Mouse (Mus musculus) megakaryocyte, adult 5-6 weeks (primary cell): Measurements from ENCODE around the gene Atp13a2. TPM values are rescaled to one million over a fixed set of nuclear protein-coding genes. Genes with fewer than 3 reads are reported as not detected.

Experiments used
- ATAC-seq: 2 replicates; pipeline ENCODE4 v1.8.0; 2016; ENCODE audit warnings: mild to moderate bottlenecking, inconsistent platforms; ENCODE audit not compliant: poor library complexity, severe bottlenecking
- total RNA-seq, 2 experiments: library from RNA; stranded (forward) in 1 of 2; stranded (reverse) in 1 of 2; fragments of 153-499, 151-499 nt in 1 of 2; fragments of 221-1000, 200-1000 nt in 1 of 2; gene quantifications; 2 replicates each; pipeline versions ENCODE4 v1.2.3 to v1.2.4; 2015 to 2017

The Atp13a2 gene
- total RNA-seq, 2 experiments from 2014 or later: 25.1 to 43.5 TPM

DNA sequence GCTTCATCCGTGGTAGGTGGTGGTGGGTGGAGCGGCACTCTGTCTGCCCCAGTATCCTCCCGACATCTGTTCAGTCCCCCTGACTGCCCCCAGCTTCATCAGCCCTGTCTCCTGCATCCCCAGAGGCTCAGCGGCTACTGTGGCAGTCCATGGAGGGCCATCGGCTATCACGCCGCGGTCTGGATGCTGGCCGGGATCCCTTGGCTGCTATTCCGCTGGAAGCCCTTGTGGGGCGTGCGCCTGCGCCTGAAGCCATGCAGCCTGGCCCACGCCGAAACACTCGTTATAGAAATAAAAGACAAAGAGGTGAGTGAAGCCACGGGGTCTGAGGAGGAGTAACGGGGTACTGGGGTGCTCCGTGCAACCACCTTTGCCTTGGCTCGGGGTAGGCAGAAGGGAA, 5.5 kb downstream of the Atp13a2 start:
- ATAC-seq: no peak

DNA sequence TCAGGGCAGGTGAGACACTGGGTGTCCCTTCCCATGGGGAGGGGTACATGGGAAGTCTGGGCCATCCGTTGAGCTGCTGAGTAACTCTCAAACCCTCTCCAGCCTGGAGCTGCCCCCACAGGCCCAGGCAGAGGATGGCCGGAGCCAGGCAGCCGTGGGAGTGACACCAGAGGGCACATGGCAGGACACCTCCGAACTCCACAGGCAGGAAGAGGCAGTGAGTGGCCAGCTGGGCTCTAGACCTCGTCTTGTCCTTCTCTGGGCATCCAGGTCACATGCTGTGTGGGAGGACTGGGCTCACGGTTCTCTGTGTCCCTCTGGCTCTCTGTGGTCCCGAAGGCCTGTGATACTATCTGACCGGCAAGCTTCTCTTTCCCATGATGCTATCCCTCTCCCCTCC, 7.2 kb downstream of the Atp13a2 start:
- ATAC-seq: no peak

DNA sequence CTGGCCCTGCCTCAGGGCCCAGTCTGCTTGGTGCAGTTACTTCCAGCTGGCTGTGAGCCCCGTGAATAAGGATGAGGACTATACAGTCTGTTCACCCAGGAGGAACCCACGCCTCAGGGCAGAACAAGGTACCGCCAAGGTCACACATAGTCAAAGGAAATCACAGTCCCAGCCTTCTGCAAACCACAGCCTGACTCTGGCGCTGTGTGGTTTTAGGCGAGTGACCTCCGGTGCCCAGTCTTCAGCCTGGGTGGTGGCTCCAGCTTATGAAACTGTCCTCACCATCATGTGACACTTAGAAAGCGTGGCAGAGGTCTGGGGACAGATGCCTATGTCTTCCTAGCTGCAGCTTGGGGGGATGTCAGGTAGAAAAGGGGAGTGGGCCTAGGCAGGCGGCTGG, 9.1 kb downstream of the Atp13a2 start:
- ATAC-seq: peak; percentile 45

GRCm38 (mm10) chr4:140996812-140997211, 10.1 kb downstream of the Atp13a2 start:
- ATAC-seq: no peak

GRCm38 (mm10) chr4:141005983-141006382, 19.3 kb downstream of the Atp13a2 start:
- no peak for ATAC-seq

GRCm38 (mm10) chr4:141008028-141008427, 21.4 kb downstream of the Atp13a2 start:
- ATAC-seq: peak; percentile 43

GRCm38 (mm10) chr4:141010118-141010517, 23.4 kb downstream of the Atp13a2 start, which contains the start of gene Mfap2:
Gene Mfap2, plus strand, starts transcription at chr4:141010418.
- ATAC-seq: no peak

DNA sequence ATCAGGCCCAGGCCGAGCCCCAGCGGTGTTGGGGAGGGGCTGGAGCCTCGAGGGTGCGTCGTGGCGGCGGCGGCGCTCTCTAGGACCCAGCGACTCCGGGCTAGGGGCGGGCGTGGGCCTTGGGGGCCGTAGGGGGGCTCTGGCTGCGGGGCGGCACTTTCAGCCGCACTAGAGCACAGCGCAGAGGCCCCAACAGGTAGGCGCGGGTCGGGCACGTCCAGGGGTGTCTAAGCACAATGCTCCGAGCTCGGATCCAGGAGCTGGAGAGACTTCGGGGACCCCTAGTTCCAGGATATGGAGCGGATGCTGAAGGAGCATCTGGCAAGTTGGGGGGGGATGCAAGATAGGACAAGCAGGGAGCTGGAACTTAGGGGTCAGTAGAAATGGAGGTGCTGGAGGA, 23.9 kb downstream of the Atp13a2 start:
- ATAC-seq: no peak

DNA sequence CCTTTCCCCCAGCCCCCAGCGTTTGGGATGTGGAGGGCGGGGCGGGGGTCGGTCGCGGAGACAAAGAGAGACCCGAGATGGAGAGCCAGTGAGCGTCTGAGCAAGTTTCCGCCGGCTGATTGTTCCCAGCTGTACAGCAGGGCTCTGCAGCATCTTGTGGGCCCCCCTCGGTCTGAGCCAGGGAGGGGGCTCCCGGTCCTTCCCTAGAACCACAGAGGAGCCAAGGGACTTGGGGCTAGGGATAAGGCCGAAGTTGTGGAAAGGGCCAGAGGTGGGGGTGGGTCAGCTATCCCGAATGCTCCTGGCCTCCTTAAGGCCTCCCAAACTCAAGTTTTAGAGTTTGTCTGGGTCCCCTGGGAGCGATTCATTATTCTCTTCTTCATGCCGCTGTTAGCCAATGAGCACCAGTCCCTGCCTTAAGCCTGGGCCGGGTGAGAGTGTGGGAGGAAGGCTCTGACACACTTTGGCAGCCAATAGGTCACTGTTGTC, 24.3 kb downstream of the Atp13a2 start:
- ATAC-seq: no peak

- ATAC-seq: no peak
Observed at GRCm38 (mm10) chr4:141011556-141012328, 25.1 kb downstream of the Atp13a2 start.

GRCm38 (mm10) chr4:141012558-141012957, 25.9 kb downstream of the Atp13a2 start:
- ATAC-seq: no peak

GRCm38 (mm10) chr4:141014114-141014513, 27.4 kb downstream of the Atp13a2 start:
- no peak for ATAC-seq

GRCm38 (mm10) chr4:141014856-141015255, 28.2 kb downstream of the Atp13a2 start:
- no peak for ATAC-seq

- no peak for ATAC-seq
Observed at GRCm38 (mm10) chr4:141015356-141015755, 28.7 kb downstream of the Atp13a2 start.

DNA sequence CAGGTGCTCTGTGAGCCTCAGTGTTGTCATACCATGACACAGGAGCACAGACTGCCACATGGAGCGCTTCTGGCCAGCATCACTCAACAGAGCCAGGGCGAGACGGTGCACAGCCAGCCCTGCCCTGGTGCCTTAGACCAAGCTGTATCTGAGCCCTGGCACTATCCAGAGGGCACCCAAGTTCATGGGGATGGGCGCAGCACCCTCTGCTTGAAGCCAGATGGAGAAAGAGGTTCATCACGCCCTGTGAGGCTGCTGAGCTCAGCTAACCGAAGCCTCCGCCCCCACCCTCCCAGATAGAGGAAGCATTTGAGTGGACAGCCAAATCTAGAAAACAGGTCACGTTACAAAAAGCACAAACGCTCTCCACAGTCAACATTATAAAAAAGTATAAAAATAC, 29.6 kb downstream of the Atp13a2 start:
- ATAC-seq: no peak

GRCm38 (mm10) chr4:141017657-141018436, 31.2 kb downstream of the Atp13a2 start:
- ATAC-seq: no peak

GRCm38 (mm10) chr4:141020220-141020619, 33.5 kb downstream of the Atp13a2 start:
- ATAC-seq: no peak

DNA sequence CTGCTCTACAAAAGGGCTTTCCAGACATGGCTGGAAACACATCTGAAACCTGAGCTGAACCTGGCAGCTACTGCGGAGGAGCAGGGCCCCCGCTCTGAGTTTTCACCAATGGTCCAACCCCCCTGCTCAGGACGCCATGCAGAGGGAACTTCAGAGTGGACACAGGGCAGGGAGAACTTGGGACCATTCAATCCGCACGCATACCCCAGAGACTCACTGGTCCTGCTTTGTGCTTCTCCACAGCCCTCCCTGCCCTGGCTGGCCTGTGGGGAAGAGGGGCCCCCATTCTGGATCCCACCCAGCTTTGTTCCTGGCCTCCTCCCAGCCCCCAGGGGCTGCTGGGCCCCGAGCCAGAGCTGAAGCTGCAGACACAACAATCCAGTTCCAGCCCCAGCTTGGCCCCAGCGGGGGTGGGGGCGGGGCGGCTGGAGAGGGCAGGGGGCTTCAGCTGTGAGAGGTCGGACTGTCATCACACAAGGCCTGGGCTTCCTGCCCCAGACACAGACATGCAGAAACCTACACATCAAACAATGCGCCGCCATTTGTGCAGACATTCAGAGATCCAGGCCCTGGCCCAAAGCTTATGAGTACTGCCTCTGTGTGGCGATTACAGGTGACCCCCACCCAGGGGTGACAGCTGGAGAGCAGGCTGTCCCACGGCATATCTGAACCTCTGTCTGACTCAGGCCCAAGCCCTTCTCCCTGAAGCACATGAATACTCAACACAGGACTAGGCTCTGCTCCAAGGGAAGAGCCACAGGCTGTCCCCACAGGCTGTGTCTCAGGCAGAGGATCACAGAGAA, 34.3 kb downstream of the Atp13a2 start:
- ATAC-seq: no peak

DNA sequence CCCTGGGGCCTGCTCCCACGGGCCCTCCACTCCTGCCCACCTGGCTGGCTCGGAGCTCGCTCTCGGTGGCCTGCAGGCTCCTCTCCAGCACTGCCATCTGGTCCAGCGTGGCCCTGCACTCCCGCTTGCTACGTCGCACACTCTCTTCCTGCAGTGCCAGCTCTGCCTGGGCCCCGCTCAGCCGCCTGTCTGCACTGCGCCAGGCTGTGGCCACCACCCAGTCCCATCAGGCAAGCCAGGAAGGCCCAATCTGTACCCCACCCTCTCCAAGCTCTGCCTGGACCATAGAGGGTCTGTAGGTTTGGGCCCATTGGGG, 34.9 kb downstream of the Atp13a2 start:
- ATAC-seq: no peak

DNA sequence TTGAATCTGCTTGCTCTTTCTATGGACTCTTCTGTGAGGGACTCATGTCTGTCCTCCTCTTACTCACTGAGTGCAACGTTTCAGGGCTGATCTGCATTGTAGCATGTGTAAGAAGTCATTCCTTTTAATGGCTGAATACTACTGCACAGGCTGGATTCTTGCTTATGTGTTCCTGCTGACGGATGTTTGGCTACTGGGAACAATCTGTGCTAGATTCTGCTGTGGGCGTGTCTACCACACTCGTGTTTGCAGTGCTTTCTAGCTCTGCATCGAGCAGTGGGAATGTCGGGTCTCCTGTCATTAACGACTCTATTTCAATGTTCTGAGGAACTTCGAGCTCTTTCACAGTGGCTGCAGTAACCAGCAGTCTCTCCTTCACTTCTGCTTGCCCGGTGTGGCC, 37.4 kb downstream of the Atp13a2 start:
- no peak for ATAC-seq

- ATAC-seq: no peak
Observed at GRCm38 (mm10) chr4:141024992-141025391, 38.3 kb downstream of the Atp13a2 start.
